Mouse (Mus musculus) erythroblast, embryonic 14.5 days (primary cell): ENCODE data around the gene Oxct1. TPM values are rescaled to one million over a fixed set of nuclear protein-coding genes. Genes with fewer than 3 reads are reported as not detected.

Experiments used
- H3K27me3 ChIP-seq: 2 replicates; pipeline ENCODE4 v1.6.1; 2012; ENCODE audit warnings: inconsistent platforms; ENCODE audit not compliant: control insufficient read depth
- H3K36me3 ChIP-seq: 2 replicates; pipeline ENCODE4 v1.6.1; 2012; ENCODE audit warnings: mild to moderate bottlenecking, inconsistent platforms; ENCODE audit not compliant: control insufficient read depth
- H3K4me1 ChIP-seq: 2 replicates; pipeline ENCODE4 v1.6.1; 2012; ENCODE audit warnings: inconsistent platforms; ENCODE audit not compliant: control insufficient read depth
- H3K4me3 ChIP-seq: replicated peaks from 2 replicates; pipeline ENCODE3; 2012; ENCODE audit warnings: moderate library complexity, mild to moderate bottlenecking, inconsistent platforms
- H3K9me3 ChIP-seq: 2 replicates; pipeline ENCODE4 v1.6.1; 2012; ENCODE audit warnings: low read length, inconsistent platforms, mixed read lengths; ENCODE audit not compliant: control insufficient read depth
- GATA1 ChIP-seq: IDR thresholded peaks from 2 replicates; pipeline ENCODE4 v1.6.1; 2012; ENCODE audit warnings: low read length, inconsistent platforms, mixed read lengths
- TAL1 ChIP-seq: IDR thresholded peaks from 3 replicates; pipeline ENCODE4 v1.6.1; 2012; ENCODE audit warnings: low read length, inconsistent platforms, mixed read lengths
- polyA plus RNA-seq: library from polyadenylated mRNA; stranded (reverse); fragments of >175 nt; gene quantifications from 2 replicates; pipeline ENCODE4 v1.2.3, GENCODE M21; 2012

The Oxct1 gene
- polyA plus RNA-seq, 1 experiment: 0.70 TPM

GRCm38 (mm10) chr15:4139516-4139915 is 113.3 kb downstream of the Oxct1 start:
- Histone ChIP-seq H3K27me3 (no peaks in the 10 kb centered on the region), H3K9me3 (no peaks in the 10 kb centered on the region), H3K4me3 (no peak overlapping the region), H3K4me1 (no peaks in the 10 kb centered on the region), H3K36me3 (no peaks in the 10 kb centered on the region)
- no peak for TF ChIP-seq TAL1
- no peak for TF ChIP-seq GATA1

- H3K36me3 ChIP-seq: no peaks in the 10 kb centered on the region
Observed at GRCm38 (mm10) chr15:4145352-4145751, 119.2 kb downstream of the Oxct1 start.

GRCm38 (mm10) chr15:4147700-4148099 is 121.5 kb downstream of the Oxct1 start:
- no peaks in the 10 kb centered on the region for H3K36me3 ChIP-seq

More at GRCm38 (mm10) chr15:4145352-4145751, 119.2 kb downstream of the Oxct1 start:
- H3K4me1 ChIP-seq: no peaks in the 10 kb centered on the region
- H3K9me3 ChIP-seq: no peaks in the 10 kb centered on the region
- no peak overlapping the region for H3K4me3 ChIP-seq
- no peaks in the 10 kb centered on the region for H3K27me3 ChIP-seq
- TF ChIP-seq GATA1 (no peak), TAL1 (no peak)

DNA sequence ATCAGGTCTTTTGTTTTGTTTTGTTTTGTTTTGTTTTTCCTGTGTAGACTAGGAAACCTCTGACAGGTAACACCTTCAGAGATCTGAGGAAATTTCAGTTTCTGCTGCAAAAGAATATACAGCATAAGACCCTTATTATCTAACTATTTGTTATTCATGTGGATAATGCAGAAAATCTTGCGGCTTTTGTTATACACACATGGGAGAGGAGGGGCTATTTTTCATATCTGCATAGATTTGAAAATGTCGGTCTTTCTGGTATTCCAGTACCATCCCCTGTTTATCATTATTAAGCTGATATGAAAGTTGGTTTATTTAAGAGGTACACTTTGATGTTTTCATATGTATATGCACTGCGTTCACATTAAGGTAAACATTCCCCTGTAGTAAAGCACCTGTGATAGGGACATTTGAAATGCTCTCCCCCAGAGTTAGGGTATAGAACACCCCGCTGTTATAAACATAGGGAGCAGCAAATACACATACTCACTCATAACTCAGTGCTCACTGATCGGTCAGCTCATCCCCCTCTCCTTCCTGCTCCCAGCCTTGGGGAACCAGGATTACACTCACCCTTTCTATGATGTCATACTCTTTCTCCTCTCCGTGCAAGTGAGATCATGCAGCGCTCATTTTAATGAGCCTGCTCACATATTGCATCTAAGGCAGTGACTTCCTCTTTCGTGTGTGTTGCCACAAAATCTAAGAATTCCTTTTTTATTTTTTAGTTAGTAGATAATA is 122.6 kb downstream of the Oxct1 start:
- no peaks in the 10 kb centered on the region for H3K27me3 ChIP-seq
- no peak overlapping the region for H3K4me3 ChIP-seq
- no peaks in the 10 kb centered on the region for H3K36me3 ChIP-seq
- H3K9me3 ChIP-seq: no peaks in the 10 kb centered on the region
- H3K4me1 ChIP-seq: no peaks in the 10 kb centered on the region
- TF ChIP-seq GATA1: no peak
- TF ChIP-seq TAL1: no peak

More at GRCm38 (mm10) chr15:4147700-4148099, 121.5 kb downstream of the Oxct1 start:
- Histone ChIP-seq H3K9me3 (no peaks in the 10 kb centered on the region), H3K27me3 (no peaks in the 10 kb centered on the region), H3K4me1 (no peaks in the 10 kb centered on the region), H3K4me3 (no peak overlapping the region)
- no peak for TF ChIP-seq GATA1
- no peak for TF ChIP-seq TAL1

DNA sequence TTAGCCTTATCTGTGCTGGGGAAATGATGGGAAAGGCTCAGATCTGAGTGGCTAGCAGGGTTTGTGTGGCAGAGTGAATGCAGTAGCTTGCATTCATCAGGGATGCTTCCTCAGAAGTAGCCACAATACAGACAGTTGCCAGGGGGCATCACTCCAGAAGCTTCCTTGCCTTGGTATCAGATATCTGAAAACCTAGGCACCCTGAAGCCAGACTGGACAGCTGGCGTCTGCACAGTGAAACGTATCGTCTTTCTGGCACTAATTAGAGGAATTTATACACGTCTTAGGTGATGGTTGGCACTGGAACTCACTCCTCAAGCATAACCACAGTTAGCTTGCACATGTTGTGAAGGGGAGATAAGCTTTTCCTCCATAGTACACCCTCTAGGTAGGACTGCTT is 128.5 kb downstream of the Oxct1 start:
- no peak for TF ChIP-seq GATA1
- TF ChIP-seq TAL1: no peak
- Histone ChIP-seq H3K27me3 (no peaks in the 10 kb centered on the region), H3K4me3 (no peak overlapping the region), H3K36me3 (no peaks in the 10 kb centered on the region), H3K4me1 (no peaks in the 10 kb centered on the region), H3K9me3 (no peaks in the 10 kb centered on the region)

DNA sequence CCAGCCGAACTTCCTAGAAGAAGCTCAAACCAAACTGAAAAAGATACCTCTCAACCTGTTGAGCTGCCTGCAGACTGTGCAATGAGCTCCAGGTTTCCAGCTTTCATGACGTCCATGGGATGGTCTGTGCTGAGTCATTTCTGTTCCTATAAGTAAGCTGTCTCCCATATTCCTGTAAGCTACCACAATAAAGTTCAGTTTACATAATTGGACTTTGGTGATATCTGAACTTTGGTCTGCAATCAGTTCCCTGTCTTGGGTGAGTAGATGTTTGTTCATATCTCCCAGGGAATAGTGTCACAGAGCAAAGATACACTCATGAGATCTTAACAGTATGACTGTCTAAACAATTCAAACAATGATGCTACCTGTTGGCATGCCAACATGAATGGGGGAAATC is 141.8 kb downstream of the Oxct1 start:
- H3K36me3 ChIP-seq: no peaks in the 10 kb centered on the region
- no peaks in the 10 kb centered on the region for H3K4me1 ChIP-seq
- H3K4me3 ChIP-seq: no peak overlapping the region
- TF ChIP-seq TAL1 (no peak), GATA1 (no peak)
- peaks cover 2% of the 10 kb centered on the region for H3K9me3 ChIP-seq
- no peaks in the 10 kb centered on the region for H3K27me3 ChIP-seq

- Histone ChIP-seq H3K27me3 (no peaks in the 10 kb centered on the region), H3K4me1 (no peaks in the 10 kb centered on the region), H3K36me3 (no peaks in the 10 kb centered on the region), H3K4me3 (no peak overlapping the region), H3K9me3 (no peaks in the 10 kb centered on the region)
- TF ChIP-seq TAL1 (no peak), GATA1 (no peak)
Observed at GRCm38 (mm10) chr15:4171600-4171999, 145.4 kb downstream of the Oxct1 start.

DNA sequence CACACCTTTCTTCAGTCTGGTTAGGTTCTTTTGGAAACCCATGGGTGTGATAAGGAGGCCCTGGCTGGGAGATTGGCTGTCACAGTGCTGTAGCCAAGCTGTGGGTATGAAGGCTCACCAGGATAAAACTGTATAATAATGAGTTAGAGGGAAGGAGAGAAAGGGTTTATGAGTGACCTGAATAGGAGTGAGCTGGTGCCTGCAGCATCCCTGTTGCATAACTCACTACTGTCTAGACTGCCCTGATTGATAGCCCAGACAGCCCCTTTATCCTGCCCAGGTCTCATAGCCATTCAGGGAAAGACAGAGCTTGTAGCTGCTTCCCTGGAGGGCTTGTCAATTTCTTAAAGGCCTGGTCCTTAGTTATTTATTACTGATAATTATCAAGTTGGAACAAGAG is 171.7 kb downstream of the Oxct1 start:
- no peak overlapping the region for H3K4me3 ChIP-seq
- no peaks in the 10 kb centered on the region for H3K27me3 ChIP-seq
- H3K36me3 ChIP-seq: no peaks in the 10 kb centered on the region
- TF ChIP-seq TAL1: no peak
- TF ChIP-seq GATA1: no peak
- H3K9me3 ChIP-seq: no peaks in the 10 kb centered on the region
- H3K4me1 ChIP-seq: no peaks in the 10 kb centered on the region

Other genes with a start within 250 kb of the Oxct1 start
- 0.02 and 0.07 TPM in 2 replicates for gene Fbxo4, start 46.8 kb upstream of the Oxct1 start, polyA plus RNA-seq
- 0.01 and 0.05 TPM in 2 replicates for gene AW549877, start 30.6 kb upstream of the Oxct1 start, polyA plus RNA-seq